Mouse (Mus musculus): Measurements from ENCODE around the gene Cth. TPM values are rescaled to one million over a fixed set of nuclear protein-coding genes. Genes with fewer than 3 reads are reported as not detected.

Cth gene
- total RNA-seq, 2 experiments from 2014 or later, result 0.15 TPM; not detected in 1

DNA sequence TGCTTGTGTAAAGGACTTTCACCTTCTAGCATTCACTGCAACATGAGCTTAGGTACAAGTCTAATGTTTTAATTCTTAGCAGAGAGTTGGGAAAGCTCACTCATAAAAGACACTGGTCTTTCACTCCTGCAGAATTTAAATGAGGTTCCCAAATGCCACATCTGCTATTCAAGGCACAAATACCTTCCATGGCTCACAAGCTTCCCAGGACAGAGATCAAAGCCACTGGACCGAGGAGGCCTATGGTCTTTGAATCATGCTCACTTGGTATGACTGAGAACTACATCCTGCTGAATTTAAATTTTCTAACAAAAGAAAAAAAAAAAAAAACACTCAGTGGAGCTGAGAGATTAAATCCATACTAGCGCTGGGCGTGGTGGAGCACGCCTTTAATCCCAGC, 8.5 kb downstream of the Cth start:
- no peak for ATAC-seq (replicated peaks; ENCODE audit: poor library complexity)

DNA sequence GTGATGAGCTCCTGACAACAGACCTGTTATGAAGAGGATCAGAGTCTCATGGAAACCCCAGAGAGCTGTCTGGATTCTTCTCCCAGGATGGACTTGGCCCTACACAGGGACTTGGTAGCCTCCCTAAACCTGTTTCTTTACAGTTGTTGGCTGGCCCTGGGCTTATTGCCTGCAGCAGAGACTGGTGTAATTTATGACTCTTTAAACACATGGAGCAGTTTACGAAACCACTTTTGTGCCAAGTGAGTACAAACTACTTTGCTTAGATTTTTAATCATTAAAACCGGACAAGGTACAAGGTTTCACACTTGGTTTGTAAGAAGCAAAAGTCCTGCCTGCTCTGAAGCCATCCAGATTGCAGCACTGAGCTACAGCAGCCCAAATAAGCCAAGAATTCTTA, 12.7 kb downstream of the Cth start:
- ATAC-seq (replicated peaks; ENCODE audit: poor library complexity), result no peak

- ATAC-seq (replicated peaks; ENCODE audit: poor library complexity), result no peak
Observed at GRCm38 (mm10) chr3:157910262-157910661, 14.6 kb downstream of the Cth start.

DNA sequence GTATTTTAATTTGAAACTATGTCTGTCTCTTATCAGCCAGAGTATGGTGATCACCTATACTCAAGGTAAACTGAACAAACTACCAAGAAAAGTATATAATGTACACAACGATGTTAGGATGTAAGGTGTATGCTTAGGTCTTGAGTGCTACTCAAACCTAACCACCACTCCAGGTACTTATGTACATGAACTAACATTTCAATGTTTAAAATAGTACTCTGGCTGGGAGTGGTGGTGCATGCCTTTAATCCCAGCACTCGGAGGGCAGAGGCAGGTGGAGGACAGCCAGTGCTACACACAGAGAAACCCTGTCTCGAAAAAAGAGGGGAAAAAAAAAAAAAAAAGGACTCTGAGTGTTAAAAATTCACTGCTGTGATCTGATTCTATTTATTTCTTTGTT, 16.7 kb downstream of the Cth start:
- ATAC-seq (replicated peaks; ENCODE audit: poor library complexity), result no peak

- ATAC-seq (replicated peaks; ENCODE audit: poor library complexity), result no peak
Observed at GRCm38 (mm10) chr3:157901721-157902120, 23.2 kb downstream of the Cth start.

DNA sequence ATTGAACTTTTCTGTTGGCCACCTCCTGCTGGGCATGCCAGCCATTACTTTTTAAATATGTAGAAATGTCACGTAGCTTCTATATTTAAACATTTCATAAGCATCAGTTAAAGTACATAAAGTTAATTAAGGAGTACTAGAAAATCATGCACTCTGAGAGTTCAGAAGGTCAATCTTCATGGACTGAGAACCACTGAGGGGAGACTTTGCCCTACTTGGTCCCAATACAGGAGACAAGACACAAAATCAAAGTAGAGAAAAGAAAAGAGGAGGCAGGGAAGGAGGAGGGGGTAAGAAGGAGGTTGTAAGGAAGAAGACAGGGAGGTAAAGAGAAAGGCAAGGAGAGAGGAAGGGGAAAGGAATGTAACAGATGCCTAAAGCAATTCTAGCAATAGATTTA, 24.9 kb downstream of the Cth start:
- ATAC-seq (replicated peaks; ENCODE audit: poor library complexity), result no peak

- ATAC-seq (replicated peaks; ENCODE audit: poor library complexity), result no peak
Observed at GRCm38 (mm10) chr3:157897645-157898044, 27.2 kb downstream of the Cth start.

DNA sequence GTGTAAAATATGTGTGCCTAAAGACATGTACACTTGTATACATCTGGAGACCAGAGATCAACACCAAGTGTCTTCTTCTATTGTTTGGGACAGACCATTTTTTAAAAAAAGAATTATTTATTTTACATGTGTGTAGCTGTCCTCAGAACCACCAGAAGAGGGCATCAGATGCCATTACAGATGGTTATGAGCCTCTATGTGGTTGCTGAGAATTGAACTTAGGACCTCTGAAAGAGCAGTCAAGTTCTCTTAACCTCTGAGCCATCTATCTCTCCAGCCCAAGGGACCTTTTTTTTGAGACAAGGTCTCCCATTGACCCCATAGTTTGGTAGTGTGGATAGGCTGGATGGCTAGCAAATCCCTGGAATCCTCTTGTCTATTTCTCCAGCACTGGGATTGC, 33.1 kb downstream of the Cth start:
- ATAC-seq (replicated peaks; ENCODE audit: poor library complexity), result no peak

DNA sequence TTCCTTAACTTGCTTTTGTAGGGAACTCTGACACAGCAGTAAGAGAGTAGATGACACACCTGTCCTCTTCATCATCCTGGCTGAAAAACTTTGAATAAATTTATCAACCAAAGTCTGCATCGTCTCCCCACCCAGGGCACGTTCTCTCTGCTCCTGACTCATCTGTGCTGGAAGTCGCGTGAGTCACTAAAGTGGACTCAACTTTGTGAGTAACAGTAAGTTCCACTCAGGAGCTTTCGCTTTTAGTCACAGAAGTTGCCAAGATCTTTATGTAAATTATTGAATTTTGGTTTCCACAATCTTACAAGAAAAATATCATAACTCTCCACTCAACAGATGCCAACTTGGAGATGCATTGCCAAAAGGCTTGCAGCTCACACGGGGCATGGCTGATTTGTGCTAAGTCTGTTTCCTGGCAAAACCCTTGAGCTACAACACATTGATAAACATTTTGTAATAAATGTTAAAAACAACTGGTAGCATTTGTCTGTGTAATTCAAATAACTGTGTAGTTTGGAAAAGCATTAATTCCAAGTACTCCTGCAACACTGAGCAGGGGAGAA, 40.7 kb downstream of the Cth start:
- ATAC-seq (replicated peaks; ENCODE audit: poor library complexity), result no peak

DNA sequence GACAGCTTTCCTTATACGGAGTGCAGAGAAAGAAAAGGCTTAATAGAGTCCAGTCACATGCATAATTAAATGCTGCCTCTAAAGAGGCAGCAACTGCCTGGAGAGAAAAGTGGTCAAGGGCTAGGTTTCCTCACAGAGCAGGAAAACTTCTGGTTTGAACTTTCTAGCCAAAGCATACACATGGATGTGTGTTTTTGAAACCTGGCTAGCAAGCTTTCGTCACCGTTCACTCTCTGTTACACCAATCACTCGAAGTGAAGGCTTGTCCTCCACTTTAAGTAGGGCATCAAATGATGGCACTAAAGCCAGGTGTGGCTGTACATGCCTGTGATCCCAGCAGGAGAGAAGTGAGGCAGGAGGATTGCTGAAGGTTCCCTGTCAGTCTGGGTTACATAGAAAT, 41.8 kb downstream of the Cth start:
- no peak for ATAC-seq (replicated peaks; ENCODE audit: poor library complexity)

DNA sequence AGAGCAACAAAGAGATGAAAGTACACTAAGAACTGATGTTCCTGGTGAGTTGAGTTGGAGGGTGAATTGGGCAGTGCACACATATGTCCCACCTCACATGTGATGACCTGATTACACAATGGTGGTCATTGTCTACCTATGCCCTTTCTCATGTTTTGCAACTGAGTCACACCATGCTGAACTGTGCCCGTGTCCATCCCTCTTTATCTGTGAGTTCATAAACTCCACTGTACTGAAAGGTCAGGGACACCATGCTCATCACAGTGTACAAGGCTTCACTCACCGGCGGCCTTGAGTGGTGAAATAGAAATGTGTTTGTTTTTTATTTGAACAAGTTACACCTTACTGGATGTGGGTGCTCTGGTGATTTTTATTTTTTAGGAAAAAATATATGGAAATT, 42.9 kb downstream of the Cth start:
- ATAC-seq (replicated peaks; ENCODE audit: poor library complexity), result no peak

GRCm38 (mm10) chr3:157880983-157881382, 43.9 kb downstream of the Cth start:
- no peak for ATAC-seq (replicated peaks; ENCODE audit: poor library complexity)

DNA sequence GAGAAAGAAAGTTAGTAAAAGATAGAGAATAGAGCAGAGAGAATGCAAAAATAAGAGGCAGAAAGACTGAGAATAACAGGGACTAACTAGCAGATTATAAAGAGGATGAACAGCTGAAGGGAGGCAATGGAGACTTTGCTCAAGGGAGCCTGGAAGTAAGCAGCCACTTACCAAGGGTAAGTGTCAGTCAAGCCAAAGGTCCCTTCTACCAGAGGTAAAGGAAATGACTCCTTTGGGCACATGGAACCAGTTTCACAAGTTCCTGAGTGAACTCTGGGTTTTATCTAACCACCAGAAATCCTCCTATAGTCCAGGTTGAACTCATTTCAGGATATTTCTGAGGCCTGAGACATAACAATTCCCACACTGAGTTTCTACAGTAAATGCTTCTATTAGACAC, 47.0 kb downstream of the Cth start:
- ATAC-seq (replicated peaks; ENCODE audit: poor library complexity), result no peak

GRCm38 (mm10) chr3:157876439-157877156, 48.3 kb downstream of the Cth start:
- peak; percentile 95 for ATAC-seq (replicated peaks; ENCODE audit: poor library complexity)

- no peak for ATAC-seq (replicated peaks; ENCODE audit: poor library complexity)
Observed at GRCm38 (mm10) chr3:157872897-157873296, 52.0 kb downstream of the Cth start.

DNA sequence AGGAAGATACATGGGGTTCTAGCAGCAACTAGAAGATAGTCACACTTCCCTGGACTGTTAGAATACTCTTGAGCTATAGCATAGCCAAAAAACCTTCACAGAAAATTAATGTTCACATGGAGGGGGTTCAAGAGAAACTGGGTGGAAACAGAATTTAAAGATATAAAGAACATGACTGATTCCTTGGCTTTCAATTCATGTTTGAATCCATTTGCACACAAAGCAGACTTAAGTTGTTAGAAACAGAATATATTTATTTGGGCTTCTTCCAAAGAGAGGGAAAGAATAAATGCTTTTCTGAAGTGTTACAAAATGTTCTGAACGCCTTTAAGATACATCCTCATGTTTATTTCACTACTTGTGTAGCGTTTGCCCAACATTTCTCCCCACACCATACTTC, 57.0 kb downstream of the Cth start:
- ATAC-seq (replicated peaks; ENCODE audit: poor library complexity), result no peak

GRCm38 (mm10) chr3:157866251-157866650, 58.6 kb downstream of the Cth start:
- no peak for ATAC-seq (replicated peaks; ENCODE audit: poor library complexity)

- no peak for ATAC-seq (replicated peaks; ENCODE audit: poor library complexity)
Observed at GRCm38 (mm10) chr3:157865848-157866247, 59.0 kb downstream of the Cth start.

- ATAC-seq (replicated peaks; ENCODE audit: poor library complexity), result no peak
Observed at GRCm38 (mm10) chr3:157865431-157865830, 59.4 kb downstream of the Cth start.

DNA sequence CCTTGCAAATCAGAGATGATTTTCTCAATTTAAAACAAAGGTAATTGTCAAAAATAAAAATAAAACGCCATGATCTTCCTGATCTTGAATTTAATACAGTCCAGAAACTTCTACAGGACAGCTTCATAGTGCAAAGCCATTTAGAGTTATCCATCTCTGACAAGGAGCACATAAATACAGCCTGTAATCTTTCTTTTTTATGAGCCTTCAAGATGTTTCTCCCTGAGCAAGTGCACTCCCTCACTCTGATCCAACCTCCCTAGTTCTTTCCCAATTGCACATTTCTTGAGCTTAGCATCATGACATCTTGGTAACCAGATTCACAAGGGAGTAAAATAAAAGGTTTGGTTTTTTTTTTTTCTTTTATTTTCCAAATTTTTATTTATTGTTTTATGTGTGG, 72.1 kb downstream of the Cth start:
- no peak for ATAC-seq (replicated peaks; ENCODE audit: poor library complexity)

GRCm38 (mm10) chr3:157848503-157848902, 76.4 kb downstream of the Cth start:
- ATAC-seq (replicated peaks; ENCODE audit: poor library complexity), result no peak

DNA sequence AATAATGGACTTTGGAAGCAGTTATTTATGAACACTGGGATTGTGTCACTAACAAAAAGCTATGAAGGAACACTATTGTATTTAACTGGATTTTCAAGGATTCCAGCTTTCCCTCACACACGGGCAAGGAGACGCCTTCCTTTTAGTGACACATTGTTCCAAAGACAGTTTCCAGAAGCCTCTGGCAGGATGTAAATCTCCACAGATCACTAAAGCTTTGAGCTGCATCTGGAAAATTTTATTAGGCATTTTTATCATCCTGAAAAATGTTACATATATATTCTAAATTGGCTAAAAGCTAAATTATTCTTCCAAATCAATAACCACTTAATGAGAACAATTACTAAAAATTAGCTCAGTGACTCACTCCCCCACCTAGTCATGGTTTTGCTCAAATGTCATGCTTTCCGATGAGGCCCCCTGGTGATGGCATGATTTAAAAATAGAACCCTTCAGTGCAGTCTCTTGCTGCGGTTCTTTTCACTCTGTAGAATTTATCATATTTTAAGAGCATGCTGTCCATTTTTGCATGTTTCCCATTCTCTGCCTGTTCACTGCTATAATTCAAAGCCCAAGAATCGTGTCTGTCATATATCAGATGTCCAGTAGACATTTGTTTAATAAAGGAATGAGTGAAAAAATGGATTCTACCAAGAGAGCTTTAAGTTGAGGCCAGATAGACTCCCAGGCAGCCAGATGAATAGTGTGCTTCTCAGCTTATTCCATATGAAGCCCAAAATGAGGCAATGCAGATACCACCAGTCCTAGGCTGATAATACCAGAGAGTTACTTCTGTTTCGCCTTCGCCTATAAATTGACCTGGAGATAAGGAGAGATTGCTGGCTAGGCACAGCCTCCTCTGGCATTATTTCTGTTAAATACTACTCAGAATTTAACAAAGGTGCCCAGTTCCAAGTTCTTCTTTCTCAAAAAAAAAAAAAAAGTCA, 77.3 kb downstream of the Cth start:
- ATAC-seq (replicated peaks; ENCODE audit: poor library complexity), result no peak
